Mouse (Mus musculus): ENCODE measurements around the gene Fam20b. TPM values are rescaled to one million over a fixed set of nuclear protein-coding genes. Genes with fewer than 3 reads are reported as not detected.

Gene Fam20b
- polyA plus RNA-seq, 1 experiment: 25.9 TPM

- DNase-seq: no peak
- TF ChIP-seq POLR2A (IDR thresholded peaks at IDR 0.05; ENCODE audit: borderline replicate concordance, extremely low read depth, low read depth, low read length) (no peak), CTCF (IDR thresholded peaks at IDR 0.05; ENCODE audit: insufficient read depth, low read length) (no peak)
- Histone ChIP-seq H3K4me3 (replicated peaks; ENCODE audit: extremely low read depth, low read depth, low read length) (no peak overlapping the region), H3K4me1 (ENCODE audit: control insufficient read depth, insufficient read depth, low read length) (no peaks in the 10 kb centered on the region)
- WGBS: 90% methylated on average over 3 of the region's 3 CpGs
Observed at GRCm38 (mm10) chr1:156708672-156709071, 10.2 kb downstream of the Fam20b start.

DNA sequence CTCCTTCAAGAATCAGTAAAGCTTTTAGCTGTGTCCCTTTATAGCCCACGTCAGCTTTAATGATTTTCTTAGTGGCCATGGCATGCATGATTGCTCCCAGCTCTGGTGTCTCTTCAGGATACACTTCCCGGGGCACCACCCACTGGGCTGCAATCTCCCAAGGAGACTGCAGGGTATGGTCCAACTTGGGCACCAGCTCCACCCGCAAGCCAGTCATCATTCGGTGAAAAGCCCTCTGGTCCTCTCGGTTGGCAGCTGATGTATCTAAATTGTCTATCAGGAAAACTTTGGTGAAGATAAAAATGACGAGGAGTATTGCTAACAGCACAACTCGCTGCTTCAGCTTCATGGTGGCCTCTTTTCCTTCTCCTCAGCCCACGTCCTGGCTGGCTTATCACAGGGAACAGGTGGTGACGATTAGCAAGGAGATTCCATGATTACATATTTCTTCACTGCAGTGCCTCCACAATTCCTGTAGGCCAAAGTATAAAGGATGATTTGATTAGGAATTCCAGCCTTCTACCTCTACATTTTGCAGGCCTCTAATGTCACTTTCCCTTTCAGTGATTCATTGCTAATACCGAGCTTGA, 13.1 kb downstream of the Fam20b start:
- TF ChIP-seq POLR2A (IDR thresholded peaks at IDR 0.05; ENCODE audit: borderline replicate concordance, extremely low read depth, low read depth, low read length) (no peak), CTCF (IDR thresholded peaks at IDR 0.05; ENCODE audit: insufficient read depth, low read length) (no peak)
- 83% methylated on average over 10 of the region's 10 CpGs for WGBS
- no peak for DNase-seq
- Histone ChIP-seq H3K4me3 (replicated peaks; ENCODE audit: extremely low read depth, low read depth, low read length) (no peak overlapping the region), H3K4me1 (ENCODE audit: control insufficient read depth, insufficient read depth, low read length) (no peaks in the 10 kb centered on the region)

DNA sequence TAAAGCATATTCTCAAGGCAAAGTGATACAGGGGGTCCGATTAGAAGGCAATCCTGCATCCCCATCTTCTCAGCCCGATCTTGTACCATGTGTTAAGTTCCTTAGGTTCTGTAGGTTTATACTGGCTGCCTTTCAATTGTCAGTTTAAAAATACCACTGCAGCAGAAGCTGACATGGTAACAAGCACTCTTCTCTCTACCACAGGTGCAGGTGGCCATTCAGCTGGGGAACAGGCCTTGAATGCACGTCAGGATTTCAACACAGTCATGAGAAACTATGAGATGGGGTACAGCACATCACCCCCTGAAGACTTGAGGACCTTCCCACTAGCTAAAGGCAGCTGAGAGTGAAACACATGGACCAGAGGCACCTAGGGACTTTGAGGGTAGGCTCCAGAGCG, 15.4 kb downstream of the Fam20b start:
- no peak for DNase-seq
- Histone ChIP-seq H3K4me1 (ENCODE audit: control insufficient read depth, insufficient read depth, low read length) (no peaks in the 10 kb centered on the region), H3K4me3 (replicated peaks; ENCODE audit: extremely low read depth, low read depth, low read length) (no peak overlapping the region)
- 94% methylated on average over 4 of the region's 4 CpGs for WGBS
- TF ChIP-seq CTCF (IDR thresholded peaks at IDR 0.05; ENCODE audit: insufficient read depth, low read length): no peak
- no peak for TF ChIP-seq POLR2A (IDR thresholded peaks at IDR 0.05; ENCODE audit: borderline replicate concordance, extremely low read depth, low read depth, low read length)

- no peaks in the 10 kb centered on the region for H3K4me1 ChIP-seq (ENCODE audit: control insufficient read depth, insufficient read depth, low read length)
- DNase-seq: no peak
- TF ChIP-seq CTCF (IDR thresholded peaks at IDR 0.05; ENCODE audit: insufficient read depth, low read length) (no peak), POLR2A (IDR thresholded peaks at IDR 0.05; ENCODE audit: borderline replicate concordance, extremely low read depth, low read depth, low read length) (no peak)
- WGBS: 90% methylated on average over 7 of the region's 7 CpGs
- H3K4me3 ChIP-seq (replicated peaks; ENCODE audit: extremely low read depth, low read depth, low read length): no peak overlapping the region
Observed at GRCm38 (mm10) chr1:156702151-156702550, 16.7 kb downstream of the Fam20b start.

- Histone ChIP-seq H3K4me1 (ENCODE audit: control insufficient read depth, insufficient read depth, low read length) (no peaks in the 10 kb centered on the region), H3K4me3 (replicated peaks; ENCODE audit: extremely low read depth, low read depth, low read length) (no peak overlapping the region)
- no peak for DNase-seq
- 78% methylated on average over 7 of the region's 7 CpGs for WGBS
- TF ChIP-seq CTCF (IDR thresholded peaks at IDR 0.05; ENCODE audit: insufficient read depth, low read length) (no peak), POLR2A (IDR thresholded peaks at IDR 0.05; ENCODE audit: borderline replicate concordance, extremely low read depth, low read depth, low read length) (no peak)
Observed at GRCm38 (mm10) chr1:156686025-156686661, 32.7 kb downstream of the Fam20b start.

DNA sequence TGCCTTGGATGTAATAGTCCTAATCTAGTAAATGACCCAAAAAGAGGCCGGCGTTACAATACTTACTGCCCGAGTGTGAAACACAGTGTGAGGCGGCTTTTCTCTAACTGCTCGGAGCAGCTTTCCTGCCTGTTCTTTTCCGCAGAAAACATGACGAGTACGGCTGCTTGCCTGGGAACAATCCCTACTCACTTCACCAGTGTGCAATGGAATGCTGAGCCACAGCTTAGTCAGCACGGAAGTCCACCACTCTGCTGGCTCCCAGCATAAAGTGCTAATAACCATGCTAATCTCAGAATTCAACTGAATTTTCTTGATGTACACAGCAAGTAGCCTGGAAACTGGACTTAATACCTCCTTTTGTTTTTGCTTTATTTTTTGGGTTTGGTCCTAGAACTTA, 39.3 kb downstream of the Fam20b start:
- TF ChIP-seq CTCF (IDR thresholded peaks at IDR 0.05; ENCODE audit: insufficient read depth, low read length) (no peak), POLR2A (IDR thresholded peaks at IDR 0.05; ENCODE audit: borderline replicate concordance, extremely low read depth, low read depth, low read length) (no peak)
- no peak for DNase-seq
- H3K4me1 ChIP-seq (ENCODE audit: control insufficient read depth, insufficient read depth, low read length): no peaks in the 10 kb centered on the region
- WGBS: 86% methylated on average over 9 of the region's 9 CpGs
- H3K4me3 ChIP-seq (replicated peaks; ENCODE audit: extremely low read depth, low read depth, low read length): no peak overlapping the region

- H3K4me3 ChIP-seq (replicated peaks; ENCODE audit: extremely low read depth, low read depth, low read length): no peak overlapping the region
- no peak for TF ChIP-seq POLR2A (IDR thresholded peaks at IDR 0.05; ENCODE audit: borderline replicate concordance, extremely low read depth, low read depth, low read length)
- 92% methylated on average over 3 of the region's 3 CpGs for WGBS
- DNase-seq: no peak
- H3K4me1 ChIP-seq (ENCODE audit: control insufficient read depth, insufficient read depth, low read length): peaks cover 5% of the 10 kb centered on the region; the same call in 1 of the 2 replicates
Observed at GRCm38 (mm10) chr1:156677230-156677629, 41.7 kb downstream of the Fam20b start.

- no peak for DNase-seq
- peaks cover 5% of the 10 kb centered on the region; the same call in 1 of the 2 replicates for H3K4me1 ChIP-seq (ENCODE audit: control insufficient read depth, insufficient read depth, low read length)
- WGBS: 60% methylated on average over 5 of the region's 5 CpGs
- H3K4me3 ChIP-seq (replicated peaks; ENCODE audit: extremely low read depth, low read depth, low read length): no peak overlapping the region
- TF ChIP-seq POLR2A (IDR thresholded peaks at IDR 0.05; ENCODE audit: borderline replicate concordance, extremely low read depth, low read depth, low read length): no peak
- no peak for TF ChIP-seq CTCF (IDR thresholded peaks at IDR 0.05; ENCODE audit: insufficient read depth, low read length)
Observed at GRCm38 (mm10) chr1:156676596-156676995, 42.3 kb downstream of the Fam20b start.

- peak; percentile 86 for TF ChIP-seq CTCF (IDR thresholded peaks at IDR 0.05; ENCODE audit: insufficient read depth, low read length)
- TF ChIP-seq POLR2A (IDR thresholded peaks at IDR 0.05; ENCODE audit: borderline replicate concordance, extremely low read depth, low read depth, low read length): no peak
- Histone ChIP-seq H3K4me3 (replicated peaks; ENCODE audit: extremely low read depth, low read depth, low read length) (no peak overlapping the region), H3K4me1 (ENCODE audit: control insufficient read depth, insufficient read depth, low read length) (peaks cover 5% of the 10 kb centered on the region; the same call in 1 of the 2 replicates)
- 26% methylated on average over 12 of the region's 12 CpGs for WGBS
- DNase-seq: peak; percentile 70
Observed at GRCm38 (mm10) chr1:156676171-156676570, 42.7 kb downstream of the Fam20b start.

Data from lung, adult 2 months (tissue).